Mouse (Mus musculus) lung, adult 2 months (tissue): ENCODE measurements at regions not wholly inside any gene's neighbourhood (a gene's known extent, or its start where the extent isn't known, plus 50 kb on each side); places are given as distances from the start of the nearest gene placed in this dataset.

Experiments
- DNase-seq: peaks from one replicate; pipeline ENCODE4 v3.0.0; 2022
- H3K4me1 ChIP-seq: fragments of 200-500 bp; 2 replicates; pipeline ENCODE4 v1.6.1; 2011; ENCODE audit warnings: low read length; ENCODE audit not compliant: control insufficient read depth, insufficient read depth
- H3K4me3 ChIP-seq: fragments of 200-500 bp; replicated peaks from 2 replicates; pipeline ENCODE3; 2011; ENCODE audit warnings: low read depth, mild to moderate bottlenecking, control low read depth, low read length; ENCODE audit errors: extremely low read depth
- CTCF ChIP-seq: fragments of 200-500 bp; IDR thresholded peaks from 2 replicates; pipeline ENCODE4 v1.5.1; 2011; ENCODE audit warnings: mild to moderate bottlenecking, low read length, control low read depth; ENCODE audit not compliant: insufficient read depth
- POLR2A ChIP-seq: fragments of 200-500 bp; IDR thresholded peaks from 2 replicates; pipeline ENCODE4 v1.6.1; 2011; ENCODE audit warnings: low read depth, mild to moderate bottlenecking, control low read depth, low read length, borderline replicate concordance; ENCODE audit errors: extremely low read depth
- WGBS: fragments of 180-500 bp; shearing (Covaris S2); methylation state at CpG from one replicate; pipeline ENCODE4 v1.1.7; 2018; 5-methylcytosine and 5-hydroxymethylcytosine counted together

DNA sequence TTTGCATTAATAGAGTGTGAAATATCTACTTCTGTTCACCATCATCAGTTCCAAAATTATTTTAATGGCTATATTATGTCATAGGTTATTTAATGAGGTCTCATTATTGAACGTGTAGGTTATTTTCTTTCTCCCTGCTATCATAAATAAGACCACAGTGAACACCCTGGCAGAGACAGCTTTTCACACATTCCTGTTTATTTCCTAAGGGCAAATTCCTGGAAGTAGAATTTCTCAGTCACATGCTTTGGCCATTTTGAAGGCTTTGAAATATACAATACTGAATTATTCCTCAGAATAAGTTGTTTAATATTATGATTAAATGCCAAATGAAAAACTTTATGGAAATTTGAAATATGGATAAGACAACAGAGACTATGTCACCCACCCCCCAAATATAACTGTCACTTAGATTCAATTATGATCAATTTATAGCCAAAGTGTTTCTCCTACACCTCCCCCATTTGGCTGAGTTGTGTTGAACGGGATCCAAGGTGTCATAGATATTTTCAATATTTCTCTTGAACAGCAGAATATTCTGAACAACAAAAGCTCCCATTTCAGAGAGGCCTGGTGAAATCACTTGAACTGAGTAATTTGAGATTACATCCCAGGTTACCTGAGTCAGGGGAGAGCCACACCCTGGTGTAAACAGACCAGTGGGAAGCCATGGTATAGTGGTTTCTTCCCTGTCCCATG lies 95.0 kb upstream of the Syt6 start:
- no peak for DNase-seq
- 50% methylated on average over 2 of the region's 2 CpGs for WGBS

DNA sequence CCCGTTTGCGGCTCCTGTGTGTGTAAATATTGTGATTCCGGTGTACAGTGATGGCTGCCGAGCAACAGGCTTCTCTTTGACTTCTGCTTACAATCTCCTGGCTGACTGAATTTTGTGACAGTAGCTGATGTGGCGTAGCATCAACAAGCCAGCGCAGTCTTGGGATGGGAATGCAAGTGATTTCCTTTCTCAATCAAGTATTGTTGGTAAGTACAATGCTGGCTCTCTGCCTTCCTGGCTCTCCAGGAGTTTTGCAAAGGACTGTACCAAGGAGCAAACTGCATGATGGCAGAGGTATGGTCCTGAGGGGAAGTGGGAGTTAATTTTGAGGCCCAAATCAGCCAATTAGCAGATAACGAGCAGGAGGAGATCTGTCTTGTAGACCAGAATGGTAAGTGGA lies 94.4 kb upstream of the Syt6 start:
- DNase-seq: no peak
- WGBS: 45% methylated on average over 7 of the region's 7 CpGs
- TF ChIP-seq POLR2A (no peak), CTCF (no peak)
- H3K4me1 ChIP-seq: no peaks in the 10 kb centered on the region
- H3K4me3 ChIP-seq: no peak overlapping the region

More for the DNA sequence above, 95.0 kb upstream of the Syt6 start:
- H3K4me1 ChIP-seq: no peaks in the 10 kb centered on the region
- no peak overlapping the region for H3K4me3 ChIP-seq
- TF ChIP-seq POLR2A: no peak
- no peak for TF ChIP-seq CTCF

DNA sequence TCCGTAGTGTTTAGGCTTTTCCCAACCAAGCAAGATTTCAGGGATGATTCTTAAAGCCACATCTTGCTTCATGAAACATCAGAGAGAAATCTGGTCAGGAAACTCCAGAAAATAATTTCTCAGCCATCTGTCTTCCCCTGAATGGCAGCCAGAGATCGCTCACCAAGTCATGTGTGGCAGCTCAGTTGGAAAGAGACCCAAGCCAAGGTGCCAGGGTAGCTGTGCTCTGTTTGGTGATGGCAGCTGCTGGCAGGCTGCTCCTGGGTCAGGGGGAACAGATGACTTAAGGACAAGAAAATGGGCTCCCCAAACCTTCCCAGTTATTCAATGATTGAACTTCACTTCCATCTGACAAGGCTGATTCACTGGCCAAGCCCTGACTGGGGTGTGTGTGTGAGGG lies 91.7 kb upstream of the Syt6 start:
- no peak for DNase-seq
- 84% methylated on average over 2 of the region's 2 CpGs for WGBS
- H3K4me1 ChIP-seq: no peaks in the 10 kb centered on the region
- no peak overlapping the region for H3K4me3 ChIP-seq
- no peak for TF ChIP-seq CTCF
- no peak for TF ChIP-seq POLR2A

DNA sequence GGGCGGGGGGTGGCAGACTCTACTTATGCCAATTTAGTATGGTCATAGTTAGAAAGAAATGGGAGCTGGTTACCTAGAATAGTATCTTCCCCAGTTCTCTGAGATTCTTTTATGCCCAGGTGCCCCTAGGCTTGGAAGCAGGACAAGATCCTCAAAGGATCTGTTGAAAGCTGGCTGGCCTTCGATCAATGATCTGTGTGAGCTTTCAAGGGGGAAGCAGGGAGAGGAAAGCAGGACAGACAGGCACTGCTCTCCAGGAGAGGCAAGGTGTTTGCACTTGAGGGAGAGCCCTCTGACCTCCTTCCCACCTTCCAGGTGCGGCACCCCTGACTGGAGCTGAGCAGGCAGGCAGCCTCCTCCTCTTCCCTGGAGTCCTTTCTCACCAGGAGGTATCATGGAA lies 91.3 kb upstream of the Syt6 start:
- no peak for DNase-seq
- Histone ChIP-seq H3K4me1 (no peaks in the 10 kb centered on the region), H3K4me3 (no peak overlapping the region)
- WGBS: 76% methylated on average over 3 of the region's 3 CpGs
- no peak for TF ChIP-seq POLR2A
- TF ChIP-seq CTCF: no peak

DNA sequence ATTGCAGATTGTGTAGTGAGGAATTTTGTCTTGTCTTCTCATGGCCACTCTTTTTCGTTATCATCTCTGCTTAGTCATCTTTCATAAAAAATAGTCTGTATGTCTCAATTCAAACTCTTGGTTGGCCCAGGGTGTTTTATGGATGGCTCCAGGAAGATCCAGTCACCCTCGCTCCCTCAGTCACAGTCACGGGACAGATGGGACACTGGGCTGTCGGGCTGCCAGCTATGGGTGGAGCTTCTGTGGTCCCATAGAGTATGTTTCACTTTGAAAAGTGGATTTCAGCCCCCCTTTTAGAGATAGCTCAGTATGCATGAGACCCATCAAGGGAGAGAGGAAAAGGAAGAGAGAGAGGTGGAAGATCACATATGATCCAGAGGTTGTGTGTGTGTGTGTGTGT lies 85.2 kb upstream of the Syt6 start:
- no peak for DNase-seq
- TF ChIP-seq CTCF (no peak), POLR2A (no peak)
- H3K4me1 ChIP-seq: no peaks in the 10 kb centered on the region
- no peak overlapping the region for H3K4me3 ChIP-seq
- WGBS: 51% methylated on average over 4 of the region's 4 CpGs

DNA sequence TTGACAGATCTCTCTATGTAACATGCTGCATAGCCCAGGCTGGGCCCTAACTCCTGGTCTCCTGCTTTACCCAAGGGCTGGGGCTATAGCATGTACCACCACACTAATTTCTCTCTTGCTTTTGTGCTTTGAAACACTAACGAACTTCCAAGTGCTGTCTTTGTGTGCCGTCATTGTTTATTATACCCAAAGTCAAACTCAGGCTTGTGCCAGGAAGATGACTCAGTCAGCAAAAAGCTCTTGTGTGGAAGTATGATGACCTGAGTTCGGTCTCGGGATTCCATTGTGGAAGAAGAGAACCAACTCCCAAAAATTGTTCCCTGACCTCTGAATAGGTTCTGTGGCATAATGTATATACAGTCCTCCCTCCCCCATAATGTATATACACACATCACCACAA lies 84.1 kb upstream of the Syt6 start:
- DNase-seq: no peak
- 28% methylated on average over 4 of the region's 4 CpGs for WGBS
- no peak for TF ChIP-seq CTCF
- no peak for TF ChIP-seq POLR2A
- no peaks in the 10 kb centered on the region for H3K4me1 ChIP-seq
- H3K4me3 ChIP-seq: no peak overlapping the region

DNA sequence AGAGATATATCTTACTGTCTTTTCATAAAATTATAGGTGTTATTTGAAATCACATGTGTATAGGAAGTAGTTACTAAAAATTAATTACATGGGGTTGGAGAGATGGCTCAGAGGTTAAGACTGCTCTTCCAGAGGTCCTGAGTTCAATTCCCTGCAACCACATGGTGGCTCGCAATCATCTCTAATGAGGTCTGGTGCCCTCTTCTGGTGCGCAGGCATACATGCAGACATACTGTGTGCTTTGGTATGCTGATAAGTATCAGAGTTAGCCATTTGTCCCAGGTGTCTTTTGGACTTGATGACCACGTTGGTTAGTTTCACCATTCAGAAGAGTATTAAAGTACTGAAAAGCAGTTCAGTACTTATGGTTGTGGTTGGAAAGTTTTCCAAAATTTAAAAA lies 82.8 kb upstream of the Syt6 start:
- Histone ChIP-seq H3K4me3 (no peak overlapping the region), H3K4me1 (no peaks in the 10 kb centered on the region)
- DNase-seq: no peak
- no peak for TF ChIP-seq POLR2A
- no peak for TF ChIP-seq CTCF
- WGBS: 86% methylated on average over 3 of the region's 3 CpGs

DNA sequence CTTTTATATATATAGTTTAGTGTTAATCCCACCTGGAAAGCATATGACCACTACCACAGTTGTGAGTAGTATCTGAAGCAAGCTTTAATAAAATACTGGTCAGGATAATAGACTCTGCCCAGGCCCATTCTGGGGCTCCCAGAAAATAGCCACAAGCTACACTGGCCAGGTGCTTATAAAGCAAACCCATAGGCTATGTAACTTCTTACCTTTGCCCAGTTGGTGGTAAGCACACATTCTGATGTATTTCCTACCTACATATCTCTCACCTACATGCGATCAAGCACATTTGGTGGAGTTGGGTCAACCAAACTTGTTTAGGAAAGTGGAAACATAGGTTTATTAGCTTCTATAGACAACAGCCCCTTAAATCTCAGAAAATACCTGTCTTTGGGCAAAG lies 81.4 kb upstream of the Syt6 start:
- WGBS: 97% methylated on average over 1 of the region's 1 CpGs
- no peaks in the 10 kb centered on the region for H3K4me1 ChIP-seq
- TF ChIP-seq POLR2A (no peak), CTCF (no peak)
- no peak overlapping the region for H3K4me3 ChIP-seq
- DNase-seq: no peak

DNA sequence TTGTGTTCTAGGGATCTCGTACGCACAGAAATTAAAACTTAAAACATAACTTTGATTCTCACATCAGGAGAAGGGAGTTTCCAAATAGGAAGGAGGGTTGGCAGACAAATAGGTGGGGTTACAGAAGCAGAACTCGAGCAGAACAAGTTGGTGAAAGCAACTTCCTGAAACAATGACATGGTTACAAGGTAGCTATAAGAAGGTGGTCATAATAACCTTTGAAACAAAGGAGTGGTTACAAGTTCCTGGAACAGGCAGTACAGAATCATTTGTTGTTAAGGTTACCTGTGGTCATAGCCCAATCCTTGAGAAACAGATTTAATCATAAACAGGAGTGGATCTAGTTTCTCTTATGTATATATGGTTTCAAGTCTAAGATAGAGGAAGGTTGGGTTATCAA lies 81.0 kb upstream of the Syt6 start:
- TF ChIP-seq CTCF (no peak), POLR2A (no peak)
- WGBS: 62% methylated on average over 3 of the region's 3 CpGs
- no peak overlapping the region for H3K4me3 ChIP-seq
- no peaks in the 10 kb centered on the region for H3K4me1 ChIP-seq
- no peak for DNase-seq

DNA sequence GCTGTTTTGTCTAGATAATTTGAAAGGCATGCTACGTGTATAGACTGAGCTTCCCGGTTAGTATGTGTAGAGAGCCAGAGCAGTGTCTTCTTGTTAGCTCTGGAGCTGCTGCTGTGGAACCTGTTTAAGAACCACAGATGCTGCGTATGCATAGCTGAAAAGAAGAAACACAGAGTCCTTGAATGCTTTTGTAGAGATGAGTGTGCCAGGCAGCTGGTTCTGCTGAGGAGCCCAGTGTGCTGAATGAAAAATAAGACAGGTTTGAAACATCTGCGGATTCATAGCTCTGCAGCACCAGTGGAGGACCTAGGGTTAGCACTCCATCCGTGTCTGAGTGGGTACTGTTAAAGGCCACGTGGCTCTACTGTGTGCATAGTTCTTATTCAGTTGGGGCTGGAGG lies 78.9 kb upstream of the Syt6 start:
- DNase-seq: no peak
- Histone ChIP-seq H3K4me1 (no peaks in the 10 kb centered on the region), H3K4me3 (no peak overlapping the region)
- no peak for TF ChIP-seq POLR2A
- no peak for TF ChIP-seq CTCF
- 89% methylated on average over 6 of the region's 6 CpGs for WGBS
